Mouse (Mus musculus) hindbrain, embryonic 15.5 days (tissue): ENCODE results near the gene Kcnh2. TPM values are rescaled to one million over a fixed set of nuclear protein-coding genes. Genes with fewer than 3 reads are reported as not detected.
"Not testable (repeated sequence)": the region's sequence is repeated elsewhere in the genome, so short reads cannot be mapped to it uniquely, and the experiment has no call there.

Source experiments
- ATAC-seq: fragments of 200-750 bp; cut with Nextera tagmentation; 2 replicates; pipeline ENCODE4 v1.8.0; 2017; ENCODE audit warnings: low read depth, moderate number of reproducible peaks, moderate TSS enrichment; ENCODE audit not compliant: low FRiP score
- H3K27ac ChIP-seq: fragments of 300-500 bp; sonication (generic); replicated peaks from 2 replicates; pipeline ENCODE4 v1.5.1; 2015; ENCODE audit warnings: mild to moderate bottlenecking, inconsistent platforms
- H3K27me3 ChIP-seq: fragments of 300-500 bp; sonication (generic); 2 replicates; pipeline ENCODE4 v1.6.1; 2015; ENCODE audit warnings: control low read depth, inconsistent platforms
- H3K36me3 ChIP-seq: fragments of 300-500 bp; sonication (generic); 2 replicates; pipeline ENCODE4 v1.6.1; 2015; ENCODE audit warnings: control low read depth, inconsistent platforms
- H3K4me1 ChIP-seq: fragments of 300-500 bp; sonication (generic); replicated peaks from 2 replicates; pipeline ENCODE4 v1.6.1; 2015; ENCODE audit warnings: control low read depth, inconsistent platforms
- H3K4me2 ChIP-seq: fragments of 300-500 bp; sonication (generic); 2 replicates; pipeline ENCODE4 v1.6.1; 2015; ENCODE audit warnings: moderate library complexity, mild to moderate bottlenecking, inconsistent platforms
- H3K4me3 ChIP-seq: fragments of 300-500 bp; sonication (generic); 2 replicates; pipeline ENCODE4 v1.5.1; 2015; ENCODE audit warnings: mild to moderate bottlenecking, inconsistent platforms
- H3K9ac ChIP-seq: fragments of 300-500 bp; sonication (generic); 2 replicates; pipeline ENCODE4 v1.6.1; 2015; ENCODE audit warnings: inconsistent platforms
- H3K9me3 ChIP-seq: fragments of 300-500 bp; sonication (generic); 2 replicates; pipeline ENCODE4 v1.6.1; 2016; ENCODE audit warnings: control low read depth, inconsistent platforms
- WGBS: fragments of 180-500 bp; shearing (Covaris S2); methylation state at CpG from one replicate; pipeline ENCODE4 v1.1.7; 2015; 5-methylcytosine and 5-hydroxymethylcytosine counted together
- polyA plus RNA-seq: library from polyadenylated mRNA; unstranded; fragments of >200 nt; fragmentation: Nextera tagmentation; extraction: Ambion mirVana; gene quantifications from 2 replicates; pipeline ENCODE4 v1.2.1, GENCODE M21; 2015

Kcnh2 gene
- polyA plus RNA-seq = 13.0 and 17.9 TPM in 2 replicates

GRCm38 (mm10) chr5:24351278-24351677, at the start of gene Kcnh2:
Kcnh2 (minus strand) TSS chr5:24351604.
- peak; percentile 62 for ATAC-seq
- 0% methylated on average over 7 of the region's 53 CpGs for WGBS

GRCm38 (mm10) chr5:24400362-24400761, 49.0 kb upstream of the Kcnh2 start:
- H3K9me3 ChIP-seq = no peaks in the 10 kb centered on the region
- no peak overlapping the region for H3K27ac ChIP-seq
- H3K4me3 ChIP-seq = no peak overlapping the region
- ATAC-seq = no peak
- no peaks in the 10 kb centered on the region for H3K27me3 ChIP-seq
- H3K9ac ChIP-seq = no peak overlapping the region
- H3K4me1 ChIP-seq = peaks cover under 1% of the 10 kb centered on the region; the same call in 1 of the 2 replicates
- 85% methylated on average over 11 of the region's 11 CpGs for WGBS
- no peak overlapping the region for H3K4me2 ChIP-seq
- H3K36me3 ChIP-seq = no peaks in the 10 kb centered on the region; the same call in 1 of the 2 replicates

More at GRCm38 (mm10) chr5:24351278-24351677, at the start of gene Kcnh2:
- peaks cover 54% of the 10 kb centered on the region for H3K4me1 ChIP-seq
- H3K4me3 ChIP-seq = peak within 1 kb of the TSS; percentile 64
- no peaks in the 10 kb centered on the region for H3K36me3 ChIP-seq
- H3K4me2 ChIP-seq = peak within 1 kb of the TSS; percentile 88
- H3K27ac ChIP-seq = peak within 1 kb of the TSS; percentile 82
- H3K27me3 ChIP-seq = no peaks in the 10 kb centered on the region
- no peaks in the 10 kb centered on the region for H3K9me3 ChIP-seq
- H3K9ac ChIP-seq = peak within 1 kb of the TSS; percentile 75

- no peaks in the 10 kb centered on the region for H3K9me3 ChIP-seq
- no peaks in the 10 kb centered on the region for H3K27me3 ChIP-seq
- H3K4me3 ChIP-seq = no peak overlapping the region
- H3K4me2 ChIP-seq = no peak overlapping the region
- H3K4me1 ChIP-seq = peaks cover 7% of the 10 kb centered on the region
- 92% methylated on average over 10 of the region's 10 CpGs for WGBS
- H3K36me3 ChIP-seq = no peaks in the 10 kb centered on the region; the same call in 1 of the 2 replicates
- H3K27ac ChIP-seq = no peak overlapping the region
- ATAC-seq = no peak
- no peak overlapping the region for H3K9ac ChIP-seq
Observed at GRCm38 (mm10) chr5:24399686-24400085, 48.3 kb upstream of the Kcnh2 start.

- not testable (repeated sequence) for H3K27ac ChIP-seq, H3K4me1 ChIP-seq, H3K4me2 ChIP-seq, H3K9me3 ChIP-seq, H3K27me3 ChIP-seq, H3K9ac ChIP-seq, ATAC-seq, H3K4me3 ChIP-seq, H3K36me3 ChIP-seq
- WGBS = 95% methylated on average over 6 of the region's 6 CpGs
Observed at GRCm38 (mm10) chr5:24396254-24396653, 44.9 kb upstream of the Kcnh2 start.

GRCm38 (mm10) chr5:24394165-24394894, 42.9 kb upstream of the Kcnh2 start:
- Histone ChIP-seq H3K36me3 (no peaks in the 10 kb centered on the region), H3K4me1 (peaks cover 8% of the 10 kb centered on the region), H3K27me3 (peaks cover 7% of the 10 kb centered on the region), H3K4me2 (peak overlapping the region; percentile 60), H3K27ac (peak overlapping the region; percentile 92), H3K4me3 (peak overlapping the region; percentile 60), H3K9me3 (no peaks in the 10 kb centered on the region), H3K9ac (peak overlapping the region; percentile 50)
- peak; percentile 97 for ATAC-seq
- WGBS = 1% methylated on average over 36 of the region's 36 CpGs

GRCm38 (mm10) chr5:24393392-24393997, 42.1 kb upstream of the Kcnh2 start, which contains the start of gene Abcb8:
Abcb8 (plus strand) TSS chr5:24393663.
- H3K9me3 ChIP-seq = no peaks in the 10 kb centered on the region
- WGBS = 22% methylated on average over 7 of the region's 7 CpGs

GRCm38 (mm10) chr5:24392724-24393123, 41.3 kb upstream of the Kcnh2 start:
- H3K4me3 ChIP-seq = no peak overlapping the region
- ATAC-seq = no peak
- H3K27me3 ChIP-seq = peaks cover 12% of the 10 kb centered on the region
- H3K4me1 ChIP-seq = peaks cover 19% of the 10 kb centered on the region
- no peak overlapping the region for H3K27ac ChIP-seq
- no peaks in the 10 kb centered on the region for H3K9me3 ChIP-seq
- no peak overlapping the region for H3K4me2 ChIP-seq
- 80% methylated on average over 7 of the region's 7 CpGs for WGBS
- H3K36me3 ChIP-seq = no peaks in the 10 kb centered on the region
- no peak overlapping the region for H3K9ac ChIP-seq

More at GRCm38 (mm10) chr5:24393392-24393997, 42.1 kb upstream of the Kcnh2 start, which contains the start of gene Abcb8:
- no peak for ATAC-seq
- H3K36me3 ChIP-seq = no peaks in the 10 kb centered on the region
- peaks cover 10% of the 10 kb centered on the region for H3K27me3 ChIP-seq
- peak within 1 kb of the TSS; percentile 92 for H3K27ac ChIP-seq
- peak within 1 kb of the TSS; percentile 50 for H3K9ac ChIP-seq
- peaks cover 11% of the 10 kb centered on the region for H3K4me1 ChIP-seq
- H3K4me3 ChIP-seq = peak within 1 kb of the TSS; percentile 60
- peak within 1 kb of the TSS; percentile 60 for H3K4me2 ChIP-seq

GRCm38 (mm10) chr5:24391864-24392263, 40.5 kb upstream of the Kcnh2 start, which contains the start of gene Atg9b:
Atg9b (minus strand) TSS chr5:24392143.
- Histone ChIP-seq H3K9ac (no peak within 1 kb of the TSS), H3K27ac (no peak within 1 kb of the TSS), H3K4me1 (peaks cover 27% of the 10 kb centered on the region), H3K4me3 (no peak within 1 kb of the TSS), H3K36me3 (no peaks in the 10 kb centered on the region), H3K9me3 (no peaks in the 10 kb centered on the region), H3K27me3 (peaks cover 13% of the 10 kb centered on the region), H3K4me2 (no peak within 1 kb of the TSS)
- 78% methylated on average over 4 of the region's 7 CpGs for WGBS
- no peak for ATAC-seq

- no peak overlapping the region for H3K4me3 ChIP-seq
- ATAC-seq = no peak
- WGBS = 88% methylated on average over 4 of the region's 4 CpGs
- no peak overlapping the region for H3K27ac ChIP-seq
- peaks cover 23% of the 10 kb centered on the region for H3K4me1 ChIP-seq
- H3K27me3 ChIP-seq = peaks cover 25% of the 10 kb centered on the region
- H3K4me2 ChIP-seq = no peak overlapping the region
- no peaks in the 10 kb centered on the region for H3K36me3 ChIP-seq
- no peaks in the 10 kb centered on the region for H3K9me3 ChIP-seq
- no peak overlapping the region for H3K9ac ChIP-seq
Observed at GRCm38 (mm10) chr5:24389658-24390020, 38.2 kb upstream of the Kcnh2 start.

- ATAC-seq = no peak
- Histone ChIP-seq H3K36me3 (no peaks in the 10 kb centered on the region), H3K9me3 (no peaks in the 10 kb centered on the region), H3K9ac (no peak overlapping the region), H3K4me3 (no peak overlapping the region), H3K27ac (no peak overlapping the region), H3K4me2 (no peak overlapping the region), H3K4me1 (peaks cover 28% of the 10 kb centered on the region), H3K27me3 (peaks cover 25% of the 10 kb centered on the region)
- WGBS = 59% methylated on average over 7 of the region's 7 CpGs
Observed at GRCm38 (mm10) chr5:24389011-24389657, 37.7 kb upstream of the Kcnh2 start.

GRCm38 (mm10) chr5:24388246-24388915, 37.0 kb upstream of the Kcnh2 start:
- Histone ChIP-seq H3K4me2 (peak overlapping the region; percentile 99), H3K36me3 (no peaks in the 10 kb centered on the region), H3K9me3 (no peaks in the 10 kb centered on the region), H3K9ac (peak overlapping the region; percentile 50), H3K27ac (peak overlapping the region; percentile 60), H3K27me3 (peaks cover 25% of the 10 kb centered on the region), H3K4me1 (peaks cover 34% of the 10 kb centered on the region), H3K4me3 (peak overlapping the region; percentile 50)
- ATAC-seq = no peak
- WGBS = 23% methylated on average over 26 of the region's 26 CpGs
